Mouse (Mus musculus): ENCODE measurements around the gene Cpped1.

The Cpped1 gene

GRCm38 (mm10) chr16:11833474-11833873 lies 75.8 kb downstream of the Cpped1 start:
- no peak for DNase-seq

GRCm38 (mm10) chr16:11828816-11829215 lies 80.4 kb downstream of the Cpped1 start:
- no peak for DNase-seq

- DNase-seq, result no peak
Observed at GRCm38 (mm10) chr16:11824833-11825232, 84.4 kb downstream of the Cpped1 start.

GRCm38 (mm10) chr16:11824385-11824784 lies 84.9 kb downstream of the Cpped1 start:
- no peak for DNase-seq

- peak; percentile 52 for DNase-seq
Observed at GRCm38 (mm10) chr16:11820791-11821190, 88.5 kb downstream of the Cpped1 start.

GRCm38 (mm10) chr16:11814935-11815650 lies 94.2 kb downstream of the Cpped1 start:
- no peak for DNase-seq

GRCm38 (mm10) chr16:11812119-11812518 lies 97.1 kb downstream of the Cpped1 start:
- DNase-seq, result no peak

- peak; percentile 16 for DNase-seq
Observed at GRCm38 (mm10) chr16:11809615-11810014, 99.6 kb downstream of the Cpped1 start.

- DNase-seq, result no peak
Observed at GRCm38 (mm10) chr16:11801960-11802539, 107.2 kb downstream of the Cpped1 start.

- no peak for DNase-seq
Observed at GRCm38 (mm10) chr16:11795758-11796460, 113.3 kb downstream of the Cpped1 start.

- DNase-seq, result no peak
Observed at GRCm38 (mm10) chr16:11794628-11795027, 114.6 kb downstream of the Cpped1 start.

GRCm38 (mm10) chr16:11793391-11793790 lies 115.9 kb downstream of the Cpped1 start:
- no peak for DNase-seq

GRCm38 (mm10) chr16:11790476-11790875 lies 118.8 kb downstream of the Cpped1 start:
- no peak for DNase-seq

- DNase-seq, result no peak
Observed at GRCm38 (mm10) chr16:11785806-11786205, 123.4 kb downstream of the Cpped1 start.

- no peak for DNase-seq
Observed at GRCm38 (mm10) chr16:11784354-11784753, 124.9 kb downstream of the Cpped1 start.

- DNase-seq, result no peak
Observed at GRCm38 (mm10) chr16:11783337-11783736, 125.9 kb downstream of the Cpped1 start.

- DNase-seq, result no peak
Observed at GRCm38 (mm10) chr16:11782082-11782481, 127.2 kb downstream of the Cpped1 start.

- DNase-seq, result no peak
Observed at GRCm38 (mm10) chr16:11778715-11779460, 130.4 kb downstream of the Cpped1 start.

- DNase-seq, result no peak
Observed at GRCm38 (mm10) chr16:11778191-11778590, 131.1 kb downstream of the Cpped1 start.

- DNase-seq, result no peak
Observed at GRCm38 (mm10) chr16:11776528-11776927, 132.7 kb downstream of the Cpped1 start.

- DNase-seq, result no peak
Observed at GRCm38 (mm10) chr16:11774321-11774720, 134.9 kb downstream of the Cpped1 start.

- no peak for DNase-seq
Observed at GRCm38 (mm10) chr16:11772318-11772717, 136.9 kb downstream of the Cpped1 start.

- no peak for DNase-seq
Observed at GRCm38 (mm10) chr16:11757951-11758350, 151.3 kb downstream of the Cpped1 start.

Data from embryo, embryonic 11 days (tissue).